Mouse (Mus musculus) cerebellum, adult 2 months (tissue): ENCODE results near the gene Igfbp4.

Experiments used
- CTCF ChIP-seq: fragments of 200-500 bp; IDR thresholded peaks from 2 replicates; pipeline ENCODE4 v1.5.1; 2011; ENCODE audit warnings: low read depth, mild to moderate bottlenecking, control low read depth, low read length, moderate library complexity, borderline replicate concordance; ENCODE audit not compliant: insufficient read depth
- POLR2A ChIP-seq: fragments of 200-500 bp; IDR thresholded peaks from 2 replicates; pipeline ENCODE4 v1.6.1; 2011; ENCODE audit warnings: low read length, control low read depth, borderline replicate concordance; ENCODE audit not compliant: insufficient read depth

DNA sequence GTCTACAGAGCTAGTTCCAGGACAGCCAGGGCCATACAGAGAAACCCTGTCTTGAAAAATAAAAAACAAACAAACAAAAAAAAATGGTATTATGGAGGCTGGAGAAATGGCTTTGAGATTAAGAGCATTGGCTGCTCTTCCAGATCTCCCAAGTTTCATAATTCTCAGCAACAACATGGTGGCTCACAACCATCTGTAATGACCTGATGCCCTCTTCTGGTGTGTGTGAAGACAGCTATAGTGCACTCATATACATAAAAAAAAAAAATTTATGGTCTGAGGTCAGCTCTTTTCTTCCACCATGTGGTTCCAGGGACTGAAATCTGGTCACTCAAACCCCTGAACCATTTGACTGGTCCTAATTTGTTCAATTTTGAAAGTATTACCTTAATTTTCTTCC lies 42.3 kb upstream of the Igfbp4 start:
- TF ChIP-seq CTCF (no peak), POLR2A (no peak)
